Mouse (Mus musculus) C2C12 (cell line): ENCODE results near the gene Timm17b.

Experiments used
- CEBPB ChIP-seq: IDR thresholded peaks from one replicate; pipeline ENCODE4 v1.6.1; 2011; ENCODE audit warnings: low read depth, mild to moderate bottlenecking, control low read depth, moderate library complexity
- CTCF ChIP-seq: IDR thresholded peaks from one replicate; pipeline ENCODE4 v1.5.1; 2011; ENCODE audit not compliant: control insufficient read depth, insufficient read depth, insufficient read length
- MAX ChIP-seq: IDR thresholded peaks from one replicate; pipeline ENCODE4 v1.6.1; 2011; ENCODE audit warnings: mild to moderate bottlenecking, control low read depth
- USF1 ChIP-seq: IDR thresholded peaks from one replicate; pipeline ENCODE4 v1.6.1; 2011; ENCODE audit warnings: low read depth, mild to moderate bottlenecking, control low read depth, moderate library complexity

DNA sequence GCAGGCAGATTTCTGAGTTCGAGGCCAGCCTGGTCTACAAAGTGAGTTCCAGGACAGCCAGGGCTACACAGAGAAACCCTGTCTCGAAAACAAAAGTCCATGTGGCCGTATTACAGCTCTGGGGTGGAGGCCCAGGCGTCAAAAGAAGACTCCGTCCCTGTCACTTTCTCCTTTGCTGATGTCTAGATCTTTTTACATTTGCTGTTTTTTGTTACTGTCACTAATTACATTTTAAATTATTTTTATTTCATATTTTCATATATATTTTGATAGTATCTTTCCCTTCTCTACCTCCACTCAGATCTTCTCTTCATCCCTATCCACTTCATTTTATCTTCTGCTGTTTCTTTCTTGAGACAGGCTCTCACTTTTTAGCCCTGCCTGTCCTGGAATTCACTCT, 8.6 kb downstream of the Timm17b start, which contains the start of gene Gm10491:
- TF ChIP-seq CEBPB (no peak), CTCF (no peak), MAX (no peak), USF1 (no peak)
